Mouse (Mus musculus) liver, embryonic 13.5 days (tissue): ENCODE data around the gene Baz2b. TPM values are rescaled to one million over a fixed set of nuclear protein-coding genes. Genes with fewer than 3 reads are reported as not detected.
"Not testable (repeated sequence)": the region's sequence is repeated elsewhere in the genome, so short reads cannot be mapped to it uniquely, and the experiment has no call there.

Source experiments
- ATAC-seq: fragments of 200-750 bp; cut with Nextera tagmentation; 2 replicates; pipeline ENCODE4 v1.8.0; 2017; ENCODE audit warnings: low read depth, mild to moderate bottlenecking, moderate number of reproducible peaks, moderate library complexity
- DNase-seq: peaks from one replicate; pipeline ENCODE4 v3.0.0; 2022
- H3K27ac ChIP-seq: fragments of 300-500 bp; sonication (generic); 2 replicates; pipeline ENCODE4 v1.5.1; 2015; ENCODE audit warnings: moderate library complexity, mild to moderate bottlenecking, inconsistent platforms
- H3K27me3 ChIP-seq: fragments of 300-500 bp; sonication (generic); 2 replicates; pipeline ENCODE4 v1.6.1; 2015; ENCODE audit warnings: mild to moderate bottlenecking, inconsistent platforms
- H3K36me3 ChIP-seq: fragments of 300-500 bp; sonication (generic); 2 replicates; pipeline ENCODE4 v1.6.1; 2015; ENCODE audit warnings: mild to moderate bottlenecking, inconsistent platforms
- H3K4me1 ChIP-seq: fragments of 300-500 bp; sonication (generic); replicated peaks from 2 replicates; pipeline ENCODE4 v1.6.1; 2015; ENCODE audit warnings: inconsistent platforms
- H3K4me2 ChIP-seq: fragments of 300-500 bp; sonication (generic); 2 replicates; pipeline ENCODE4 v1.6.1; 2015; ENCODE audit warnings: inconsistent platforms, mild to moderate bottlenecking, moderate library complexity
- H3K4me3 ChIP-seq: fragments of 300-500 bp; sonication (generic); replicated peaks from 2 replicates; pipeline ENCODE4 v1.5.1; 2015; ENCODE audit warnings: mild to moderate bottlenecking, inconsistent platforms
- H3K9ac ChIP-seq: fragments of 300-500 bp; sonication (generic); 2 replicates; pipeline ENCODE4 v1.6.1; 2015; ENCODE audit warnings: mild to moderate bottlenecking, inconsistent platforms
- H3K9me3 ChIP-seq: fragments of 300-500 bp; sonication (generic); replicated peaks from 2 replicates; pipeline ENCODE4 v1.6.1; 2016; ENCODE audit warnings: inconsistent platforms
- WGBS: fragments of 180-500 bp; shearing (Covaris S2); methylation state at CpG from one replicate; pipeline ENCODE4 v1.1.7; 2015; ENCODE audit not compliant: insufficient replicate concordance; 5-methylcytosine and 5-hydroxymethylcytosine counted together
- polyA plus RNA-seq: library from polyadenylated mRNA; unstranded; fragments of >200 nt; fragmentation: Nextera tagmentation; extraction: Ambion mirVana; gene quantifications from 2 replicates; pipeline ENCODE4 v1.2.1, GENCODE M21; 2015

Gene Baz2b
- polyA plus RNA-seq, 1 experiment from 2014 or later: 14.4 TPM

GRCm38 (mm10) chr2:59878221-59878620 lies 331.4 kb downstream of the Baz2b start:
- Histone ChIP-seq H3K4me2 (no peak overlapping the region), H3K36me3 (no peaks in the 10 kb centered on the region), H3K27me3 (no peaks in the 10 kb centered on the region), H3K4me3 (no peak overlapping the region), H3K9ac (no peak overlapping the region), H3K4me1 (peaks cover 20% of the 10 kb centered on the region), H3K9me3 (no peaks in the 10 kb centered on the region), H3K27ac (no peak overlapping the region)
- ATAC-seq (no peak), DNase-seq (no peak)
- WGBS: 79% methylated on average over 19 of the region's 19 CpGs

- ATAC-seq (no peak), DNase-seq (no peak)
- Histone ChIP-seq H3K9me3 (no peaks in the 10 kb centered on the region), H3K4me3 (no peak overlapping the region), H3K27ac (no peak overlapping the region), H3K9ac (no peak overlapping the region), H3K4me2 (no peak overlapping the region), H3K4me1 (peaks cover 14% of the 10 kb centered on the region), H3K36me3 (0 out of 2 replicates have a peak, but pooled peaks cover 2% of the 10 kb centered on the region), H3K27me3 (no peaks in the 10 kb centered on the region)
- 64% methylated on average over 4 of the region's 4 CpGs for WGBS
Observed at GRCm38 (mm10) chr2:59877335-59877734, 332.3 kb downstream of the Baz2b start.

GRCm38 (mm10) chr2:59876482-59876881 lies 333.2 kb downstream of the Baz2b start:
- Histone ChIP-seq H3K9ac (no peak overlapping the region), H3K27me3 (no peaks in the 10 kb centered on the region), H3K27ac (no peak overlapping the region), H3K36me3 (peaks cover 10% of the 10 kb centered on the region; the same call in 1 of the 2 replicates), H3K4me1 (peaks cover 6% of the 10 kb centered on the region), H3K4me2 (no peak overlapping the region), H3K4me3 (no peak overlapping the region), H3K9me3 (no peaks in the 10 kb centered on the region)
- DNase-seq (no peak), ATAC-seq (no peak)
- 82% methylated on average over 15 of the region's 15 CpGs for WGBS

GRCm38 (mm10) chr2:59870526-59870925 lies 339.1 kb downstream of the Baz2b start:
- Histone ChIP-seq H3K27me3 (no peaks in the 10 kb centered on the region), H3K9me3 (no peaks in the 10 kb centered on the region), H3K4me1 (no peaks in the 10 kb centered on the region), H3K4me2 (no peak overlapping the region), H3K4me3 (no peak overlapping the region), H3K27ac (no peak overlapping the region), H3K9ac (no peak overlapping the region), H3K36me3 (peaks cover 10% of the 10 kb centered on the region; the same call in 1 of the 2 replicates)
- DNase-seq (no peak), ATAC-seq (no peak)
- WGBS: 68% methylated on average over 6 of the region's 6 CpGs

GRCm38 (mm10) chr2:59862618-59863017 lies 347.0 kb downstream of the Baz2b start:
- Histone ChIP-seq H3K9ac (no peak overlapping the region), H3K4me1 (no peaks in the 10 kb centered on the region; the same call in 1 of the 2 replicates), H3K4me3 (no peak overlapping the region), H3K27me3 (no peaks in the 10 kb centered on the region), H3K9me3 (no peaks in the 10 kb centered on the region), H3K27ac (no peak overlapping the region), H3K36me3 (no peaks in the 10 kb centered on the region), H3K4me2 (no peak overlapping the region)
- no peak for ATAC-seq
- no peak for DNase-seq
- WGBS: 80% methylated on average over 6 of the region's 6 CpGs

GRCm38 (mm10) chr2:59854363-59854762 lies 355.3 kb downstream of the Baz2b start:
- Histone ChIP-seq H3K9me3 (no peaks in the 10 kb centered on the region), H3K36me3 (no peaks in the 10 kb centered on the region), H3K4me1 (peaks cover 4% of the 10 kb centered on the region; the same call in 1 of the 2 replicates), H3K27ac (no peak overlapping the region), H3K4me2 (no peak overlapping the region), H3K27me3 (no peaks in the 10 kb centered on the region), H3K4me3 (no peak overlapping the region), H3K9ac (no peak overlapping the region)
- WGBS: 80% methylated on average over 9 of the region's 9 CpGs
- DNase-seq (no peak), ATAC-seq (no peak)

- 85% methylated on average over 10 of the region's 10 CpGs for WGBS
- Histone ChIP-seq H3K27ac (no peak overlapping the region), H3K4me1 (peaks cover 4% of the 10 kb centered on the region; the same call in 1 of the 2 replicates), H3K9me3 (no peaks in the 10 kb centered on the region), H3K4me2 (no peak overlapping the region), H3K36me3 (no peaks in the 10 kb centered on the region), H3K9ac (no peak overlapping the region), H3K4me3 (no peak overlapping the region), H3K27me3 (no peaks in the 10 kb centered on the region)
- no peak for DNase-seq
- no peak for ATAC-seq
Observed at GRCm38 (mm10) chr2:59853543-59853942, 356.1 kb downstream of the Baz2b start.

- Histone ChIP-seq H3K36me3 (no peaks in the 10 kb centered on the region), H3K27me3 (no peaks in the 10 kb centered on the region), H3K27ac (no peak overlapping the region), H3K4me2 (no peak overlapping the region), H3K9ac (no peak overlapping the region), H3K9me3 (no peaks in the 10 kb centered on the region), H3K4me1 (peaks cover 4% of the 10 kb centered on the region; the same call in 1 of the 2 replicates), H3K4me3 (no peak overlapping the region)
- ATAC-seq: no peak
- DNase-seq: no peak
- 88% methylated on average over 11 of the region's 11 CpGs for WGBS
Observed at GRCm38 (mm10) chr2:59852916-59853315, 356.7 kb downstream of the Baz2b start.

- H3K9ac ChIP-seq, ATAC-seq, H3K4me3 ChIP-seq, DNase-seq, H3K27me3 ChIP-seq, H3K4me1 ChIP-seq, H3K9me3 ChIP-seq, H3K27ac ChIP-seq, H3K4me2 ChIP-seq, H3K36me3 ChIP-seq: not testable (repeated sequence)
- WGBS: 53% methylated on average over 5 of the region's 5 CpGs
Observed at GRCm38 (mm10) chr2:59851885-59852284, 357.8 kb downstream of the Baz2b start.

Other genes starting within 250 kb of the Baz2b start
- gene March7, start within 50 bp of the Baz2b start, polyA plus RNA-seq: 23.4 and 24.9 TPM in 2 replicates
- 55.3 and 63.3 TPM in 2 replicates for gene Cd302, start 74.6 kb upstream of the Baz2b start, polyA plus RNA-seq
- 3.1 and 4.1 TPM in 2 replicates for gene Ly75, start 173.5 kb upstream of the Baz2b start, polyA plus RNA-seq